Mouse (Mus musculus) adrenal gland (tissue): ENCODE measurements around the gene Sh3bgr.

Experiments
- intact Hi-C: fragments of 180-260 bp; cut with DNase I; formaldehyde crosslinking; loops from one replicate; pipeline ENCODE4 v1.15.1; 2025

Gene Sh3bgr

GRCm38 (mm10) chr16:96209789-96210188, 9.5 kb downstream of the Sh3bgr start:
- intact Hi-C loops = no loop called here

- intact Hi-C loops = no loop called here
Observed at GRCm38 (mm10) chr16:96210856-96211255, 10.6 kb downstream of the Sh3bgr start.

- intact Hi-C loops = no loop called here
Observed at GRCm38 (mm10) chr16:96213027-96213426, 12.8 kb downstream of the Sh3bgr start.

- intact Hi-C loops = no loop called here
Observed at GRCm38 (mm10) chr16:96221491-96221890, 21.2 kb downstream of the Sh3bgr start.

- intact Hi-C loops = no loop called here
Observed at GRCm38 (mm10) chr16:96221959-96222358, 21.7 kb downstream of the Sh3bgr start.

- intact Hi-C loops = no loop called here
Observed at GRCm38 (mm10) chr16:96222452-96222851, 22.2 kb downstream of the Sh3bgr start.

- intact Hi-C loops = no loop called here
Observed at GRCm38 (mm10) chr16:96228438-96228837, 28.2 kb downstream of the Sh3bgr start.

- intact Hi-C loops = no loop called here
Observed at GRCm38 (mm10) chr16:96229044-96229555, 28.9 kb downstream of the Sh3bgr start.

GRCm38 (mm10) chr16:96230411-96230810, 30.2 kb downstream of the Sh3bgr start:
- intact Hi-C loops = loop anchor here (2.0 kb wide), 1 partner anchor 110 kb away; no protein-coding TSS in a partner anchor

- intact Hi-C loops = loop anchor here (2.0 kb wide), 1 partner anchor 110 kb away; no protein-coding TSS in a partner anchor
Observed at GRCm38 (mm10) chr16:96231251-96231650, 31.0 kb downstream of the Sh3bgr start.

- intact Hi-C loops = loop anchor here (2.0 kb wide), 1 partner anchor 109 kb away; no protein-coding TSS in a partner anchor
Observed at GRCm38 (mm10) chr16:96231974-96232373, 31.7 kb downstream of the Sh3bgr start.

- intact Hi-C loops = no loop called here
Observed at GRCm38 (mm10) chr16:96233996-96234395, 33.7 kb downstream of the Sh3bgr start.

- intact Hi-C loops = no loop called here
Observed at GRCm38 (mm10) chr16:96235366-96235970, 35.2 kb downstream of the Sh3bgr start, which contains the start of gene B3galt5. TSS of gene B3galt5 (plus strand) at chr16:96235801.

GRCm38 (mm10) chr16:96244496-96244895, 44.2 kb downstream of the Sh3bgr start:
- intact Hi-C loops = no loop called here

GRCm38 (mm10) chr16:96249635-96250034, 49.4 kb downstream of the Sh3bgr start:
- intact Hi-C loops = no loop called here

GRCm38 (mm10) chr16:96252146-96252545, 51.9 kb downstream of the Sh3bgr start:
- intact Hi-C loops = no loop called here

GRCm38 (mm10) chr16:96258429-96258828, 58.2 kb downstream of the Sh3bgr start:
- intact Hi-C loops = no loop called here

GRCm38 (mm10) chr16:96271736-96272135, 71.5 kb downstream of the Sh3bgr start:
- intact Hi-C loops = no loop called here

- intact Hi-C loops = no loop called here
Observed at GRCm38 (mm10) chr16:96272929-96273619, 72.8 kb downstream of the Sh3bgr start.

GRCm38 (mm10) chr16:96276596-96276995, 76.3 kb downstream of the Sh3bgr start:
- intact Hi-C loops = no loop called here
